Mouse (Mus musculus) hindbrain, postnatal 0 days (tissue): Measurements from ENCODE around the gene Lst1. TPM values are rescaled to one million over a fixed set of nuclear protein-coding genes. Genes with fewer than 3 reads are reported as not detected.
"Not testable (repeated sequence)": the region's sequence is repeated elsewhere in the genome, so short reads cannot be mapped to it uniquely, and the experiment has no call there.

Experiments
- ATAC-seq: fragments of 200-750 bp; cut with Nextera tagmentation; 2 replicates; pipeline ENCODE4 v1.8.0; 2017; ENCODE audit warnings: mild to moderate bottlenecking, moderate TSS enrichment, moderate library complexity
- DNase-seq: peaks from one replicate; pipeline ENCODE4 v3.0.0-alpha.2; 2015; ENCODE audit warnings: low spot score
- H3K27ac ChIP-seq: fragments of 300-500 bp; sonication (generic); 2 replicates; pipeline ENCODE4 v1.5.1; 2014; ENCODE audit warnings: mild to moderate bottlenecking
- H3K27me3 ChIP-seq: fragments of 300-500 bp; sonication (generic); 2 replicates; pipeline ENCODE4 v1.6.1; 2014; ENCODE audit warnings: low read length, mixed read lengths; ENCODE audit not compliant: insufficient read depth
- H3K36me3 ChIP-seq: fragments of 300-500 bp; sonication (generic); 2 replicates; pipeline ENCODE4 v1.6.1; 2014; ENCODE audit warnings: low read length, mixed read lengths; ENCODE audit not compliant: insufficient read depth
- H3K4me1 ChIP-seq: fragments of 300-500 bp; sonication (generic); 2 replicates; pipeline ENCODE4 v1.6.1; 2014; ENCODE audit warnings: antibody characterized with exemption, low read length, mixed read lengths; ENCODE audit not compliant: insufficient read depth
- H3K4me2 ChIP-seq: fragments of 300-500 bp; sonication (generic); 2 replicates; pipeline ENCODE4 v1.6.1; 2014; ENCODE audit warnings: low read depth, mild to moderate bottlenecking, low read length, moderate library complexity, mixed read lengths
- H3K4me3 ChIP-seq: fragments of 300-500 bp; sonication (generic); 2 replicates; pipeline ENCODE4 v1.5.1; 2014; ENCODE audit warnings: low read length
- H3K9ac ChIP-seq: fragments of 300-500 bp; sonication (generic); replicated peaks from 2 replicates; pipeline ENCODE4 v1.6.1; 2014; ENCODE audit warnings: mild to moderate bottlenecking, low read length, moderate library complexity, mixed read lengths
- H3K9me3 ChIP-seq: fragments of 300-500 bp; sonication (generic); 2 replicates; pipeline ENCODE4 v1.6.1; 2016; ENCODE audit warnings: low read length, mixed read lengths
- CTCF ChIP-seq: IDR thresholded peaks from 2 replicates; pipeline ENCODE4 v1.5.1; 2016; ENCODE audit warnings: antibody characterized with exemption, control low read depth, low read depth
- WGBS: fragments of 180-500 bp; shearing (Covaris S2); extraction: QIAGEN DNeasy Blood & Tissue Kit; methylation state at CpG from one replicate; pipeline ENCODE4 v1.1.7; 2014; 5-methylcytosine and 5-hydroxymethylcytosine counted together
- polyA plus RNA-seq: library from polyadenylated mRNA; unstranded; fragments of >200 nt; fragmentation: Nextera tagmentation; extraction: Ambion mirVana; gene quantifications from 2 replicates; pipeline ENCODE4 v1.2.1, GENCODE M21; 2015
- total RNA-seq: library from RNA; depleted of rRNA; stranded (reverse); fragments of >200 nt; gene quantifications from 2 replicates; pipeline ENCODE4 v1.2.3, GENCODE M21; 2014; rRNA removed

Gene Lst1
- total RNA-seq (10.8 and 25.0 TPM in 2 replicates), polyA plus RNA-seq (8.0 and 8.7 TPM in 2 replicates)

GRCm38 (mm10) chr17:35187959-35188610 is at the start of gene Lst1:
TSS of gene Lst1 (minus strand) at chr17:35188439.
- 72% methylated on average over 7 of the region's 7 CpGs for WGBS
- Histone ChIP-seq H3K36me3 (no peaks in the 10 kb centered on the region), H3K9ac (no peak within 1 kb of the TSS), H3K4me1 (no peaks in the 10 kb centered on the region), H3K9me3 (no peaks in the 10 kb centered on the region), H3K27me3 (no peaks in the 10 kb centered on the region), H3K4me3 (no peak within 1 kb of the TSS), H3K4me2 (no peak within 1 kb of the TSS), H3K27ac (no peak within 1 kb of the TSS; the same call in 1 of the 2 replicates)
- no peak for TF ChIP-seq CTCF
- ATAC-seq (no peak), DNase-seq (no peak)

- Histone ChIP-seq H3K4me2 (peak overlapping the region; percentile 87), H3K27me3 (no peaks in the 10 kb centered on the region), H3K9ac (peak overlapping the region; percentile 77; the same call in 1 of the 2 replicates), H3K36me3 (0 out of 2 replicates have a peak, but pooled peaks cover 7% of the 10 kb centered on the region), H3K4me3 (peak overlapping the region; percentile 54), H3K27ac (0 out of 2 replicates have a peak overlapping the region, but pooled peaks have one; percentile 98), H3K4me1 (peaks cover 5% of the 10 kb centered on the region; the same call in 1 of the 2 replicates), H3K9me3 (no peaks in the 10 kb centered on the region)
- TF ChIP-seq CTCF, result no peak
- DNase-seq, result no peak
- no peak for ATAC-seq
- 86% methylated on average over 12 of the region's 12 CpGs for WGBS
Observed at GRCm38 (mm10) chr17:35237504-35237903, 49.3 kb upstream of the Lst1 start.

DNA sequence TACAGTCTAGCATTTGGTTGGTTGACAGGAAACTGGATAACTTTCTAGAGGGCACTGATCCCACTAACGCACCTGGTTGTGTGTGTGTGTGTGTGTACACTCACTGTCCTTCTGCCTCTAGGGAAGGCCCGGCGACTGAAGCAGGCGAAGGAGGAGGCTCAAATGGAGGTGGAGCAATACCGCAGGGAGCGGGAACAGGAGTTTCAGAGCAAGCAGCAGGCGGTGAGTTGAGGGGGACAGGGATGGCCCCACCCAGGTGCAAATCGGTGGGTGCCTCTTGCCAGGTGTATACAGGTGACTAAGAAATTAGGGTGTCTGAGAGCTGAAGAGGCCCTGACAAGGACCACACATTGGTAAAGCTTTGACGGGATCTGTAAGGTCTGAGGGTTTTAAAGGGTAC is 48.8 kb upstream of the Lst1 start:
- peak overlapping the region; percentile 54 for H3K4me3 ChIP-seq
- peak overlapping the region; percentile 77 for H3K9ac ChIP-seq
- H3K27ac ChIP-seq, result peak overlapping the region; percentile 98
- no peaks in the 10 kb centered on the region for H3K9me3 ChIP-seq
- 0 out of 2 replicates have a peak, but pooled peaks cover 8% of the 10 kb centered on the region for H3K36me3 ChIP-seq
- 73% methylated on average over 9 of the region's 9 CpGs for WGBS
- no peaks in the 10 kb centered on the region for H3K27me3 ChIP-seq
- H3K4me2 ChIP-seq, result peak overlapping the region; percentile 87
- ATAC-seq (no peak), DNase-seq (no peak)
- H3K4me1 ChIP-seq, result peaks cover 5% of the 10 kb centered on the region; the same call in 1 of the 2 replicates
- no peak for TF ChIP-seq CTCF

DNA sequence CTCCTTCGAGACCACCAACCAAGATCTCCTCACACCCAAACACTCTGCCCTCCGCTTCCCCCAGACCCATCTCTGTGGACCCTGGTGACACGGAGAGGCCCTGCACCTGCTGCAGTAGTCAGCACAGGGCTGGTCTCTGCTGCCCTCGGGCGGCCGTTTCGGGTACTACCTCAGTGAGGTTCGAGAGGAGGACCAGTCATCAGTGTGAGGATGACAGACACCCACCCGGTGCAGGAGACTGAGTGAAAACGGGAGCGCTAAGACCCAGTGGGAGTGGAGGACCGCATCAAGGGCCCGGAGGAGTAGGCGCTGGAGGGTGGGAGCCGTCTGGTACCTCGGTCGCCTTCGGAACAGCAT is 48.1 kb upstream of the Lst1 start:
- DNase-seq (peak; percentile 95), ATAC-seq (peak; percentile 85)
- H3K27ac ChIP-seq, result peak overlapping the region; percentile 98
- H3K27me3 ChIP-seq, result no peaks in the 10 kb centered on the region
- H3K36me3 ChIP-seq, result 0 out of 2 replicates have a peak, but pooled peaks cover 8% of the 10 kb centered on the region
- H3K4me3 ChIP-seq, result peak overlapping the region; percentile 54
- H3K9ac ChIP-seq, result peak overlapping the region; percentile 77
- peak; percentile 99 for TF ChIP-seq CTCF
- no peaks in the 10 kb centered on the region for H3K9me3 ChIP-seq
- H3K4me2 ChIP-seq, result peak overlapping the region; percentile 87
- WGBS, result under 1% methylated on average over 18 of the region's 18 CpGs
- peaks cover 5% of the 10 kb centered on the region; the same call in 1 of the 2 replicates for H3K4me1 ChIP-seq

DNA sequence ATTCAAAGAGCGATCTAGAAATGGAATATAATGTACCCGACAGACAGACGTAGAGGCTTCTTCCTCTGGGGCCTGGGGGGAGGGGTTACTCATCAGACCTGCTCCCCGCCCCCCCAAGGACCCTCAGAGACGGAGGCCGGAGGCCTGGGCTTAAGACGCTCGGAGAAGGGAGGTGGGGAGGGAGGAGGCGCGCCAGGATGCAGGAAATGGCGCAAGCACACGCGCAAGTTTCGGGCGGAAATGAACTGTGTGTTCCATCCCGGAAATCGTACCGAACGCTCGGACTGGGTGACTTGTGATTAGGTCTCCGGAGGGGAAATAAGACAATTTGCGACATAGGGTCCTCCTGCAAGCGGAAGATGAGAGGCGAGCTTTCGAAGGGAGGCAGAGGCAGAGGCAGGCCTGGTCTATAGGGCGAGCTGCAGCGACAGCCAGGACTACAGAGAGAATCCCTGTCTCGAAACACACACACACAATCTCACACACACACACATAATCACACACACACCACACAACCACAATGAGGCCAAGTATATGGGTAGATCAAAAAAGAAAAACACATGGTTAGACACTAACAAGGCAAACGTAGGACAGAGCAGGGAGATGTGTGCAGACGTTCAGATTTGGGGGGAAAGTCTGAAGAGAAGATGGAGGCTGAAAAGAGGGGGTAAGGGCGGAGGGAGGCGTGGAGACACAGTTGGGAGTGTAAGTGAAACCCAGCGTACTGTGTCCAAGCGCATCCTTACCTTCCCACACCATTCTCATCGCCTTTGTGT is 47.6 kb upstream of the Lst1 start, which contains the start of gene Nfkbil1:
TSS of gene Nfkbil1 (minus strand) at position 179 of the 776 bp plus-strand sequence.
- peak within 1 kb of the TSS; percentile 54 for H3K4me3 ChIP-seq
- no peaks in the 10 kb centered on the region for H3K9me3 ChIP-seq
- no peak for TF ChIP-seq CTCF
- peaks cover 4% of the 10 kb centered on the region; the same call in 1 of the 2 replicates for H3K4me1 ChIP-seq
- DNase-seq, result peak; percentile 98
- H3K36me3 ChIP-seq, result peaks cover 12% of the 10 kb centered on the region
- WGBS, result under 1% methylated on average over 35 of the region's 35 CpGs
- peak; percentile 81 for ATAC-seq
- H3K4me2 ChIP-seq, result peak within 1 kb of the TSS; percentile 87
- no peaks in the 10 kb centered on the region for H3K27me3 ChIP-seq
- peak within 1 kb of the TSS; percentile 77 for H3K9ac ChIP-seq
- H3K27ac ChIP-seq, result peak within 1 kb of the TSS; percentile 98

- Histone ChIP-seq H3K27me3 (no peaks in the 10 kb centered on the region), H3K4me1 (no peaks in the 10 kb centered on the region), H3K36me3 (peaks cover 14% of the 10 kb centered on the region), H3K4me3 (peak overlapping the region; percentile 54), H3K9me3 (no peaks in the 10 kb centered on the region), H3K27ac (peak overlapping the region; percentile 98), H3K9ac (peak overlapping the region; percentile 77), H3K4me2 (peak overlapping the region; percentile 87)
- DNase-seq (no peak), ATAC-seq (no peak)
- WGBS, result 9% methylated on average over 31 of the region's 31 CpGs
- TF ChIP-seq CTCF, result no peak
Observed at GRCm38 (mm10) chr17:35234903-35235302, 46.7 kb upstream of the Lst1 start.

DNA sequence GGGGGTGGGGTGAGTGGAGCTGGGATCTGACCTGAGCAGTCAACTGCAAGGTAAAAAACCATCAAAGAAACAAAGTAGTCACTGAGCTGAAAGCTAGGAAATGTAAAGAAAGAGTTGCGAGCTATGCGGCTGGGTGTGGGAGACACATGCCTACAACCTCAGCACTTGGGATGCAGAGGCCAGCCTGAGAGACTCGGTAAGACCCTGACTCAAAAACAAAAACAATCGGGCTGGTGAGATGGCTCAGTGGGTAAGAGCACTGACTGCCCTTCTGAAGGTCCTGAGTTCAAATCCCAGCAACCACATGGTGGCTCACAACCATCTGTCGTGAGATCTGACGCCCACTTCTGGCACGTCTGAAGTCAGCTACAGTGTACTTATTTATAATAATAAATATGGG is 45.9 kb upstream of the Lst1 start:
- H3K4me3 ChIP-seq, H3K4me2 ChIP-seq: not testable (repeated sequence)

More for the DNA sequence above, 45.9 kb upstream of the Lst1 start:
- WGBS, result 81% methylated on average over 7 of the region's 7 CpGs
- H3K4me1 ChIP-seq, H3K27ac ChIP-seq, DNase-seq, H3K27me3 ChIP-seq, H3K9ac ChIP-seq, ATAC-seq, H3K9me3 ChIP-seq: not testable (repeated sequence)
- peaks cover 23% of the 10 kb centered on the region for H3K36me3 ChIP-seq
